Mouse (Mus musculus): ENCODE measurements at regions not wholly inside any gene's neighbourhood (a gene's known extent, or its start where the extent isn't known, plus 50 kb on each side); places are given as distances from the start of the nearest gene placed in this dataset.
"Not testable (repeated sequence)": the region's sequence is repeated elsewhere in the genome, so short reads cannot be mapped to it uniquely, and the experiment has no call there.

DNA sequence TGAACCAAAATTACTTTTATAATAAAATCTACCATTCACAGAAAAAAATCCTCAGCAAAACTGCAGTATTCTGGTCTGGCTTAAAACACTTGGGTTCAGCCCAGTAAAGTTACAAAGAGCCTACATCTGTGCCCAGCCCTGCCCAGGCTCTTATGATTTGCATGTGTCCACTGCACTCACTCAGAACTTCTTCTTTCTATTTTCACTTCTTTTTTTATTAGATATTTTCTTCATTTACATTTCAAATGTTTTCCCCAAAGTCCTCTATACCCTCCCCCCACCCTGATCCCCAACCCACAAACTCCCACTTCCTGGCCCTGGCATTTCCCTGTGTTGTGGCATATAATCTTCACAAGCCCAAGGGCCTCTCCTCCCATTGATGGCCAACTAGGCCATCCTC is 1442.4 kb upstream of the Tacstd2 start:
- DNase-seq (no peak), ATAC-seq (no peak)
- Histone ChIP-seq H3K4me3 (ENCODE audit: low read depth, low read length) (no peak overlapping the region), H3K27me3 (ENCODE audit: insufficient read depth, low read length) (no peaks in the 10 kb centered on the region), H3K4me1 (ENCODE audit: insufficient read depth) (no peaks in the 10 kb centered on the region), H3K4me2 (ENCODE audit: low read depth, low read length) (no peak overlapping the region), H3K9me3 (ENCODE audit: low read length) (no peaks in the 10 kb centered on the region), H3K9ac (replicated peaks) (no peak overlapping the region), H3K27ac (ENCODE audit: low read depth) (no peak overlapping the region), H3K36me3 (replicated peaks; ENCODE audit: insufficient read depth, low read length) (no peaks in the 10 kb centered on the region)
- no peak for TF ChIP-seq EP300 (IDR thresholded peaks at IDR 0.05; ENCODE audit: low read depth)
- no peak for TF ChIP-seq CTCF (IDR thresholded peaks at IDR 0.05; ENCODE audit: low read depth)

DNA sequence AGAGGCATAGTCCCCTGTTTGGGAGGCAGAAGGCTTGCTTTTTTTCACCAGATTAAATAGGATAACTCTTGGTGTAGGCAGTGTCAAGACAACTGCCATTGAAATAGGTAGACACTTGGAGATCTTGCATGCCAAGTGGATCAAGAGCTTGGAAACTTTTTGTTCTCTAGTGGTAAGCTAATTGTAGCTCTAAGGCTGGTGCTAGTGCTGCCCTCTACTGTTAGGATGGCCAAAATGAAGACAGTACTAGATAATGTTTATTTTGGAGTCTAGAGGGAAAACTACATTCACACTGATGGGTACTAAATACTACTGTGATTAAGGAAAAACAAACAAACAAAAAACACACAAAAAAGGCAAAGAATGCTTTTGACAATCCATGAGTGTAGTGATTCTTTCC is 1428.4 kb upstream of the Tacstd2 start:
- Histone ChIP-seq H3K27ac (ENCODE audit: low read depth) (no peak overlapping the region), H3K9me3 (ENCODE audit: low read length) (no peaks in the 10 kb centered on the region), H3K27me3 (ENCODE audit: insufficient read depth, low read length) (no peaks in the 10 kb centered on the region), H3K4me1 (ENCODE audit: insufficient read depth) (no peaks in the 10 kb centered on the region), H3K9ac (replicated peaks) (no peak overlapping the region), H3K36me3 (replicated peaks; ENCODE audit: insufficient read depth, low read length) (no peaks in the 10 kb centered on the region), H3K4me3 (ENCODE audit: low read depth, low read length) (no peak overlapping the region), H3K4me2 (ENCODE audit: low read depth, low read length) (no peak overlapping the region)
- no peak for ATAC-seq
- peak; percentile 36 for TF ChIP-seq CTCF (IDR thresholded peaks at IDR 0.05; ENCODE audit: low read depth)
- TF ChIP-seq EP300 (IDR thresholded peaks at IDR 0.05; ENCODE audit: low read depth) = no peak
- no peak for DNase-seq

DNA sequence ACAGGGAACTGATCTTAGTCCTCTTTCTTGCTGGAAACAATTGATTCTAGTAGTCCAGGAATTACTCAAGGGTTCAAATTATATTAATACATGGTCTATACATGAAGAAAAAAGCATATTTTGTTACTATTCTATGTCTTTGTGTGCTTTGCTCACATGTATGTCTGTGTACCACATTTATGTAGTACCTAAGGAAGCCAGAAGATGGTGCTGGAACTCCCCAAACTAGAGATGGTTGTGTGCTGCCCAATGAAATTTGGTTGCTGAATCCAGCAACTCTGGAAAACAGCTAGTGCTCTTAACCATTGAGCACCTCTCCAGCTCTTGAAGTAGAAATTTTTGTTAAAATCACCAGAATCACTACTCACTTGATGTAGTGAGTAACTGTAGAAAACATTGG is 1402.5 kb upstream of the Tacstd2 start:
- H3K4me2 ChIP-seq (ENCODE audit: low read depth, low read length); H3K4me3 ChIP-seq (ENCODE audit: low read depth, low read length); H3K27me3 ChIP-seq (ENCODE audit: insufficient read depth, low read length); H3K9ac ChIP-seq (replicated peaks); H3K36me3 ChIP-seq (replicated peaks; ENCODE audit: insufficient read depth, low read length); H3K4me1 ChIP-seq (ENCODE audit: insufficient read depth); ATAC-seq; H3K27ac ChIP-seq (ENCODE audit: low read depth); DNase-seq; H3K9me3 ChIP-seq (ENCODE audit: low read length): not testable (repeated sequence)
- TF ChIP-seq CTCF (IDR thresholded peaks at IDR 0.05; ENCODE audit: low read depth) = peak; percentile 39

DNA sequence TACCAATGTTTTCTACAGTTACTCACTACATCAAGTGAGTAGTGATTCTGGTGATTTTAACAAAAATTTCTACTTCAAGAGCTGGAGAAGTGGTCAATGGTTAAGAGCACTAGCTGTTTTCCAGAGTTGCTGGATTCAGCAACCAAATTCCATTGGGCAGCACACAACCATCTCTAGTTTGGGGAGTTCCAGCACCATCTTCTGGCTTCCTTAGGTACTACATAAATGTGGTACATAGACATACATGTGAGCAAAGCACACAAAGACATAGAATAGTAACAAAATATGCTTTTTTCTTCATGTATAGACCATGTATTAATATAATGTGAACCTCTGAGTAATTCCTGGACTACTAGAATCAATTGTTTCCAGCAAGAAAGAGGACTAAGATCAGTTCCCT is 1396.3 kb upstream of the Tacstd2 start:
- ATAC-seq; H3K36me3 ChIP-seq (replicated peaks; ENCODE audit: insufficient read depth, low read length); H3K27ac ChIP-seq (ENCODE audit: low read depth); DNase-seq; H3K4me3 ChIP-seq (ENCODE audit: low read depth, low read length); H3K4me2 ChIP-seq (ENCODE audit: low read depth, low read length); H3K9ac ChIP-seq (replicated peaks); H3K4me1 ChIP-seq (ENCODE audit: insufficient read depth); H3K9me3 ChIP-seq (ENCODE audit: low read length); H3K27me3 ChIP-seq (ENCODE audit: insufficient read depth, low read length): not testable (repeated sequence)

GRCm38 (mm10) chr6:68915536-68915935 is 1379.9 kb upstream of the Tacstd2 start:
- no peak overlapping the region for H3K9ac ChIP-seq (replicated peaks)
- no peaks in the 10 kb centered on the region for H3K36me3 ChIP-seq (replicated peaks; ENCODE audit: insufficient read depth, low read length)
- no peak overlapping the region for H3K4me2 ChIP-seq (ENCODE audit: low read depth, low read length)
- no peak for TF ChIP-seq EP300 (IDR thresholded peaks at IDR 0.05; ENCODE audit: low read depth)
- TF ChIP-seq CTCF (IDR thresholded peaks at IDR 0.05; ENCODE audit: low read depth) = peak; percentile 12; the same call in 1 of the 2 replicates
- H3K27me3 ChIP-seq (ENCODE audit: insufficient read depth, low read length) = no peaks in the 10 kb centered on the region
- H3K9me3 ChIP-seq (ENCODE audit: low read length) = no peaks in the 10 kb centered on the region
- H3K4me1 ChIP-seq (ENCODE audit: insufficient read depth) = no peaks in the 10 kb centered on the region
- ATAC-seq = no peak
- no peak for DNase-seq
- no peak overlapping the region for H3K4me3 ChIP-seq (ENCODE audit: low read depth, low read length)
- no peak overlapping the region for H3K27ac ChIP-seq (ENCODE audit: low read depth)

GRCm38 (mm10) chr6:68884130-68884529 is 1348.5 kb upstream of the Tacstd2 start:
- Histone ChIP-seq H3K4me2 (ENCODE audit: low read depth, low read length) (no peak overlapping the region), H3K36me3 (replicated peaks; ENCODE audit: insufficient read depth, low read length) (no peaks in the 10 kb centered on the region), H3K27me3 (ENCODE audit: insufficient read depth, low read length) (no peaks in the 10 kb centered on the region), H3K27ac (ENCODE audit: low read depth) (no peak overlapping the region), H3K4me1 (ENCODE audit: insufficient read depth) (no peaks in the 10 kb centered on the region), H3K4me3 (ENCODE audit: low read depth, low read length) (no peak overlapping the region), H3K9me3 (ENCODE audit: low read length) (no peaks in the 10 kb centered on the region), H3K9ac (replicated peaks) (no peak overlapping the region)
- WGBS (ENCODE audit: insufficient replicate concordance) = 61% methylated on average over 1 of the region's 1 CpGs
- ATAC-seq = peak; percentile 41; the same call in 1 of the 2 replicates
- no peak for DNase-seq
- TF ChIP-seq CTCF (IDR thresholded peaks at IDR 0.05; ENCODE audit: low read depth) (no peak), EP300 (IDR thresholded peaks at IDR 0.05; ENCODE audit: low read depth) (peak; percentile 44; the same call in 1 of the 2 replicates)

DNA sequence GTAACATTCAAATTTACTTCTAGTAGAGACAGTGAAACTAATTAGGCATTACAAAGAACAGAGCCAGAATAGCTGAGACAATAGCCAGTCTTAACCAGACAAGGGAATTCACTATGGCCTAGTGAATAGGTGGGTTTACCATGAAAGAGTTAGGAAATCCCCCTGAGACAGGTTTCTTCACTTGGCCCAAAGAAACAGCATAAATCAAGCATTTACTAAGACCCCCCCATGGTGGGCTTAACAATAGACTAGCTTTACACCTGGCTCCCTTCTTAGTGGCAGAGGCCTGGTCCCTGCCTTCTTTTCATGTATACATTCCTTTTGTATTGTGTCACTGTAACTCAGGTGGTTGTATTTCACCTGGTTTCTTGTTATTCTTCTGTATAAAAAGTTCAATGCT is 1317.2 kb upstream of the Tacstd2 start:
- not testable (repeated sequence) for H3K4me1 ChIP-seq (ENCODE audit: insufficient read depth); ATAC-seq; H3K9ac ChIP-seq (replicated peaks); H3K9me3 ChIP-seq (ENCODE audit: low read length); H3K4me2 ChIP-seq (ENCODE audit: low read depth, low read length); DNase-seq; H3K27me3 ChIP-seq (ENCODE audit: insufficient read depth, low read length); H3K4me3 ChIP-seq (ENCODE audit: low read depth, low read length); H3K36me3 ChIP-seq (replicated peaks; ENCODE audit: insufficient read depth, low read length); H3K27ac ChIP-seq (ENCODE audit: low read depth)

Data from liver, postnatal 0 days (tissue).